Mouse (Mus musculus): ENCODE data around the gene Ckb. TPM values are rescaled to one million over a fixed set of nuclear protein-coding genes. Genes with fewer than 3 reads are reported as not detected.

Ckb gene
- polyA plus RNA-seq, 2 experiments: 26.1 to 26.5 TPM

DNA sequence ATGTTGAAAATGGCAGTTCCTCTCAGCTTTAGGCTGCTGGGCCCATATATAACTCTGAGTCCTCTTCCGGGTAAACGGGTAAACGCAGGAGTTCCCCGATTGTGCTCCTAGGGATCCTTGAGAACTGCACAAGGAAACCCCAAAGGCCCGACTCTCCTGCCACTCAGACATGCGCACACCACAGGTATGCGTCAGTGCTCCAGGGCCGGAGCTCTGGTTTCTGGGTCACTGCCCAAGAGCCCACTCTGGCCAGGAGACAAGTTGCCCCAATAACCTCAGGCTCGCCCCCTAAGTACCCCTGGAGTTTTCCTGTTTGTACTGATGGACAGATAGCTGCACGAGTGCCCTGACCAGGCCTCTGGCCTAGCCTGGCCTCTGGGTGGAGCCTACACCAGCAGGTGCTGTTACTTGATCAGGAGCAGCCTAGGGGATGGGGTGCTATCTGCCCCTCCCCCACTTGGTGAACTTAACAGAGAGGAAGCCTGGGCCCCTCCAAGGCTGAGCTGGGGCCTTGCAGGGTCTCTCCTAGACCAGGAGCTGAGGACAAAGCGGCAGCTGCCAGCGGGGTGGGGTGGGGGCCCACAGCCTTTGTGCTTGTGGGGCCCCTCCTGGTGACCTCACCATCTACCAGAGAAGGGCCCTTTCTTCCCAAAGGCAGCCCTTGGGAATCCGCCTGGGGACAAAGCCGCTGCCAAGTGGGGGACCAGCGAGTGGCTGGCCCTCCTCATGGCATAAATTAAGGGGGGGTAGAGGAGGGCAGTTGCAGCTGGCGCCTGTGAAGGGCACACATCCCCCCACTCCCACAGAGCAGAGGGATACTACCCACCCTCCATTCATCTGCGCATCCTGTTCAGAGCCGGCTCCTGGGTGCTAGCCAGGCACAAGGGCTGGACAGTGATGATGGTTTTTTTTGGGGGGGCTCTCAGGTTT, 21.5 kb upstream of the Ckb start:
- ATAC-seq (ENCODE audit: insufficient read depth) (no peak), DNase-seq (ENCODE audit: low read depth in 3 of 3, low spot score in 3 of 3) (no peak)
- Histone ChIP-seq H3K27me3 (ENCODE audit: control insufficient read depth, insufficient read depth, low read length) (no peaks in the 10 kb centered on the region), H3K27ac (no peak overlapping the region), H3K4me2 (ENCODE audit: low read depth) (no peak overlapping the region), H3K36me3 (replicated peaks; ENCODE audit: control insufficient read depth, insufficient read depth, low read depth) (no peaks in the 10 kb centered on the region), H3K9ac (replicated peaks) (no peak overlapping the region), H3K9me3 (ENCODE audit: control insufficient read depth, low read length) (no peaks in the 10 kb centered on the region), H3K4me3 (ENCODE audit: insufficient read depth in 1 of 2, low read depth in 2 of 2, low read length in 2 of 2) (no peak overlapping the region), H3K4me1 (replicated peaks; ENCODE audit: control insufficient read depth in 2 of 2, insufficient read depth in 2 of 2, low read length in 1 of 2) (peaks cover 2 to 14% of the 10 kb centered on the region in 2 experiments)
- WGBS (ENCODE audit: insufficient replicate concordance): 46% methylated on average over 18 of the region's 18 CpGs
- TF ChIP-seq CTCF (IDR thresholded peaks at IDR 0.05; ENCODE audit: low read depth) (no peak), EP300 (IDR thresholded peaks at IDR 0.05; ENCODE audit: low read depth) (no peak)

DNA sequence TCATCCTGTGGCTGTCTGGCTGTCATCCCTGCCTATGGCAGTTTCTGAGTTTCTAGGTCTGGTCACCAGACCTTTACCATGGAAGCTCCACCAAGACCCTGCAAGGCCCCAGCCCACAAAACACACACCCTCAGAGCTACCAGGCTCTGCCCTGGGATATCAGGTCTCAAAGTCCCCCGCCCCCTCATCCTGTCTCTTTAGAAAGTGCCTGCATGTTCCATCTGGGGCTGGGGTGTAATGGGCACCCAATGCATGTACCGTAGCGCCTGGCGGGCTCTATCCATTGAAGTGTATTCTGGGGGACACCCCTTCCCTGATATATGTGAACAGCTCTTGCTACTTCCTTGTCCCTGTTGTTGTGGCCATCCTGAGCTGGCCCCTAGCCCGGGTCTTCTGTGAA, 20.8 kb upstream of the Ckb start:
- DNase-seq (ENCODE audit: low read depth in 3 of 3, low spot score in 3 of 3) (no peak), ATAC-seq (ENCODE audit: insufficient read depth) (no peak)
- H3K36me3 ChIP-seq (replicated peaks; ENCODE audit: control insufficient read depth, insufficient read depth, low read depth): no peaks in the 10 kb centered on the region
- no peak for TF ChIP-seq EP300 (IDR thresholded peaks at IDR 0.05; ENCODE audit: low read depth)
- no peak for TF ChIP-seq CTCF (IDR thresholded peaks at IDR 0.05; ENCODE audit: low read depth)
- H3K27me3 ChIP-seq (ENCODE audit: control insufficient read depth, insufficient read depth, low read length): no peaks in the 10 kb centered on the region
- no peak overlapping the region for H3K27ac ChIP-seq
- 59% methylated on average over 5 of the region's 5 CpGs for WGBS (ENCODE audit: insufficient replicate concordance)
- no peaks in the 10 kb centered on the region for H3K9me3 ChIP-seq (ENCODE audit: control insufficient read depth, low read length)
- H3K4me3 ChIP-seq (ENCODE audit: insufficient read depth in 1 of 2, low read depth in 2 of 2, low read length in 2 of 2): no peak overlapping the region
- no peak overlapping the region for H3K9ac ChIP-seq (replicated peaks)
- no peak overlapping the region for H3K4me2 ChIP-seq (ENCODE audit: low read depth)
- H3K4me1 ChIP-seq (replicated peaks; ENCODE audit: control insufficient read depth in 2 of 2, insufficient read depth in 2 of 2, low read length in 1 of 2): peaks cover 2 to 14% of the 10 kb centered on the region in 2 experiments

DNA sequence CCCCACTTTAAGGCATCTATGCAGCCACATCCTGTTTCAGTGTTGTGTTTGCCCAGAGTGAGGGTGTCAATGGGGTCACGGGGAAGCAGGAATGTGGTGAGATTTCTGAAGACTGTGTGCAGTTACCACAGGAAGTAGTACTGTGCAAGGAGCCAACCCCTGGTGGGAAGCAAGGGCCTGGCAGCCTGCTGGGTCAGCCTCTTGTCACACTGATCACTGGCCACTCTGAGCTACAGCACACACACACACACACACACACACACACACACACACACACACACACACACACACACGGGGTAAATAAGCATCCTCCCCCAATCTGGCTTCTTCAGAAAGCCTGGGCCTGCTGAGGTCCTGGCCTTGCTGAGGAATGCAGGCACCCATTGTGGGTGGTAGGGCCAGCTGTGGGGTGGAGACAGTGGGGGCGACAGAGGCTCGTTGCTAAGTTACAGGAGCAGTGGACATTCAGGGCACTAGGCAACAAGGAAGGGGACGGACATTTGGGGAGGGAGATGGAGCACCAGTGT, 19.3 kb upstream of the Ckb start:
- H3K9me3 ChIP-seq (ENCODE audit: control insufficient read depth, low read length): no peaks in the 10 kb centered on the region
- H3K36me3 ChIP-seq (replicated peaks; ENCODE audit: control insufficient read depth, insufficient read depth, low read depth): no peaks in the 10 kb centered on the region
- 23% methylated on average over 5 of the region's 5 CpGs for WGBS (ENCODE audit: insufficient replicate concordance)
- H3K4me2 ChIP-seq (ENCODE audit: low read depth): no peak overlapping the region
- no peaks in the 10 kb centered on the region for H3K27me3 ChIP-seq (ENCODE audit: control insufficient read depth, insufficient read depth, low read length)
- no peak for ATAC-seq (ENCODE audit: insufficient read depth)
- no peak for DNase-seq (ENCODE audit: low read depth in 3 of 3, low spot score in 3 of 3)
- no peak overlapping the region for H3K27ac ChIP-seq
- peaks cover 2 to 14% of the 10 kb centered on the region in 2 experiments for H3K4me1 ChIP-seq (replicated peaks; ENCODE audit: control insufficient read depth in 2 of 2, insufficient read depth in 2 of 2, low read length in 1 of 2)
- no peak overlapping the region for H3K4me3 ChIP-seq (ENCODE audit: insufficient read depth in 1 of 2, low read depth in 2 of 2, low read length in 2 of 2)
- no peak overlapping the region for H3K9ac ChIP-seq (replicated peaks)
- TF ChIP-seq EP300 (IDR thresholded peaks at IDR 0.05; ENCODE audit: low read depth): no peak
- no peak for TF ChIP-seq CTCF (IDR thresholded peaks at IDR 0.05; ENCODE audit: low read depth)

DNA sequence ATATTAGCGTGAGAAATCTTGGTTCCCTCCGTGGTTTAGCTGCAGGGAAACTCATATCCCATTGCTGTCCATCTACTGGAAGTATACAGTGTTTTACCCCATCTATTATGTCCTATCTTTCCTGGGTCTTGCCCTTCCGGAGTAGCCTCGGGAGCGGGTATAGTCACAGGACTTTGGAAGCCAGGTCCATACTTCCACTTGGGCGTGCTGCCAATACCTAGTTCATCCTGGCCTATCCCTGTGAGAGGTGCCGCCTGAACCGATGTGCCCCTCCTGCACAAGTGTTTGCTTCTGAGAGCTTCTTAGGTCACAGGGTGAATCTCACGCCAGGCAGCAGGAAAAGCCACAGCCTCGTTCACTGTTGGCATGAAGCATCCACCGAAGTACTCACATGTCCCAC, 17.3 kb upstream of the Ckb start:
- DNase-seq (ENCODE audit: low read depth in 3 of 3, low spot score in 3 of 3) (no peak), ATAC-seq (ENCODE audit: insufficient read depth) (no peak)
- Histone ChIP-seq H3K4me1 (replicated peaks; ENCODE audit: control insufficient read depth in 2 of 2, insufficient read depth in 2 of 2, low read length in 1 of 2) (peaks cover 2 to 14% of the 10 kb centered on the region in 2 experiments), H3K9me3 (ENCODE audit: control insufficient read depth, low read length) (no peaks in the 10 kb centered on the region), H3K27me3 (ENCODE audit: control insufficient read depth, insufficient read depth, low read length) (no peaks in the 10 kb centered on the region), H3K27ac (no peak overlapping the region), H3K4me2 (ENCODE audit: low read depth) (no peak overlapping the region), H3K4me3 (ENCODE audit: insufficient read depth in 1 of 2, low read depth in 2 of 2, low read length in 2 of 2) (no peak overlapping the region), H3K9ac (replicated peaks) (no peak overlapping the region), H3K36me3 (replicated peaks; ENCODE audit: control insufficient read depth, insufficient read depth, low read depth) (no peaks in the 10 kb centered on the region)
- WGBS (ENCODE audit: insufficient replicate concordance): 64% methylated on average over 11 of the region's 11 CpGs
- no peak for TF ChIP-seq EP300 (IDR thresholded peaks at IDR 0.05; ENCODE audit: low read depth)
- no peak for TF ChIP-seq CTCF (IDR thresholded peaks at IDR 0.05; ENCODE audit: low read depth)

DNA sequence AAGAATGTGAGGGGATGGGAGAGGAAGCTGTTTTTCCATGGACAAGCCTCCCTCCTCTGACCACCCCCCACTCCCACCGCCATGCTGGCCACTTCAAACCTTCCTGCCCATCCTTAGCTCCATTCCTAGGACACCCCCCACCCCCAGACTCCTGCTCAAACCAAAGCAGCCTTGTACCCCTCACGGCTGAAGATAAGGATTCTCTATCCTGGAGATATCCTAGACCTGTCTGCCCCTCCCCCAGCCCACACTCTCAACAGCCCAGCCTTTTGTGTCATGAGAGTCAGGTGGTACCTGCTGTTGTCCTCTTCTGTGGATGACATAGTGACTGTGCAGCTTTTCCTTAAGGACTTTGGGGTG, 15.9 kb upstream of the Ckb start:
- no peak overlapping the region for H3K9ac ChIP-seq (replicated peaks)
- no peak for DNase-seq (ENCODE audit: low read depth in 3 of 3, low spot score in 3 of 3)
- H3K27ac ChIP-seq: no peak overlapping the region
- ATAC-seq (ENCODE audit: insufficient read depth): no peak
- H3K9me3 ChIP-seq (ENCODE audit: control insufficient read depth, low read length): no peaks in the 10 kb centered on the region
- H3K4me1 ChIP-seq (replicated peaks; ENCODE audit: control insufficient read depth in 2 of 2, insufficient read depth in 2 of 2, low read length in 1 of 2): peaks cover 0 to 2% of the 10 kb centered on the region in 2 experiments; a peak in 1 of 4 replicates
- no peaks in the 10 kb centered on the region for H3K27me3 ChIP-seq (ENCODE audit: control insufficient read depth, insufficient read depth, low read length)
- no peaks in the 10 kb centered on the region for H3K36me3 ChIP-seq (replicated peaks; ENCODE audit: control insufficient read depth, insufficient read depth, low read depth)
- 23% methylated on average over 2 of the region's 2 CpGs for WGBS (ENCODE audit: insufficient replicate concordance)
- no peak overlapping the region for H3K4me2 ChIP-seq (ENCODE audit: low read depth)
- no peak for TF ChIP-seq CTCF (IDR thresholded peaks at IDR 0.05; ENCODE audit: low read depth)
- TF ChIP-seq EP300 (IDR thresholded peaks at IDR 0.05; ENCODE audit: low read depth): no peak
- no peak overlapping the region for H3K4me3 ChIP-seq (ENCODE audit: insufficient read depth in 1 of 2, low read depth in 2 of 2, low read length in 2 of 2)

All from liver, embryonic 14.5 days (tissue).